Comparison of ENCODE assay signal across 8 mouse cellular contexts in the genomic region with DNA sequence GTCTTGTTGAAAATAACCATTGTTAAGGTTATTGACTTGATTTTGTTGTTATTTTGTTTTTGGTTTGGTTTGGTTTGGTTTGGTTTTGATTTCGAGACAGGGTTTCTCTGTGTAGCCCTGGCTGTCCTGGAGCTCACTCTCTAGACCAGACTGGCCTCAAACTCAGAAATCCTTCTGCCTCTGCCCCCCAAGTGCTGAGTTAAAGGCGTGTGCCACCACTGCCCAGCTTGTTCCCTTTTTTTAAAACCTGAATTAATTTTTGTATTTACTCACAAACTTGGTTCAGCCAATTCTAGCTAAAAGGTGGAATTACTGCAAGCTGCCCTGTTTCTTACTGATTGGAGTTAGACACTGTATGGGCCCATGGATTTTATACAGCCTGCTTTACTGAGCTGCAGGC. TPM values are rescaled to one million over a fixed set of nuclear protein-coding genes. Genes with fewer than 3 reads are reported as not detected.
DNase-seq lines count a peak whose midpoint lies in the region; ATAC-seq and TF ChIP-seq lines count a peak whose summit lies in the region.

No protein-coding gene starts in this region.

- intact Hi-C loops in left cerebral cortex, postnatal 25 days (cut with DNase I): no loop called here

- peak overlapping the region; percentile 100 for H3K4me3 ChIP-seq in kidney, embryonic 16.5 days (ENCODE audit: low read length)
- H3K4me3 ChIP-seq in bone marrow macrophage, adult 2 months (ENCODE audit: insufficient read depth, low read length): peak overlapping the region; percentile 86; the same call in 1 of the 2 replicates
- H3K4me3 ChIP-seq in hindbrain, postnatal 0 days (ENCODE audit: low read length): peak overlapping the region; percentile 99; the same call in 1 of the 2 replicates
- H3K4me3 ChIP-seq in myocyte: peak overlapping the region; percentile 90

- no peak overlapping the region for H3K27ac ChIP-seq in kidney, embryonic 16.5 days (ENCODE audit: low read length)
- peak overlapping the region; percentile 95 for H3K27ac ChIP-seq in bone marrow macrophage, adult 2 months (ENCODE audit: insufficient read depth, low read depth, low read length)
- H3K27ac ChIP-seq in hindbrain, postnatal 0 days: no peak overlapping the region

- no peaks in the 10 kb centered on the region for H3K9me3 ChIP-seq in kidney, embryonic 16.5 days (ENCODE audit: low read length)
- H3K9me3 ChIP-seq in hindbrain, postnatal 0 days (ENCODE audit: low read length): no peaks in the 10 kb centered on the region

- no peak for ATAC-seq in kidney, embryonic 16.5 days (ENCODE audit: low FRiP score, low TSS enrichment)
- ATAC-seq in hindbrain, postnatal 0 days: no peak

- TF ChIP-seq POLR2A in bone marrow macrophage, adult 2 months (IDR thresholded peaks at IDR 0.05; ENCODE audit: borderline replicate concordance, low read depth, low read length): no peak
- no peak for TF ChIP-seq POLR2A in myocyte (IDR thresholded peaks at IDR 0.05; ENCODE audit: insufficient read length, low read depth)

- H3ac ChIP-seq in myocyte (ENCODE audit: control insufficient read depth, insufficient read length): no peak overlapping the region

- peak overlapping the region; percentile 76 for H3K4me2 ChIP-seq in kidney, embryonic 16.5 days (replicated peaks; ENCODE audit: low read depth, low read length)
- H3K4me2 ChIP-seq in hindbrain, postnatal 0 days (ENCODE audit: low read depth, low read length): peak overlapping the region; percentile 62
- H3K4me2 ChIP-seq in myocyte (ENCODE audit: low read depth): peak overlapping the region; percentile 96

- H3K36me3 ChIP-seq in kidney, embryonic 16.5 days (ENCODE audit: insufficient read depth, low read length): 0 out of 2 replicates have a peak, but pooled peaks cover 9% of the 10 kb centered on the region
- H3K36me3 ChIP-seq in hindbrain, postnatal 0 days (ENCODE audit: insufficient read depth, low read length): no peaks in the 10 kb centered on the region
- H3K36me3 ChIP-seq in myocyte (ENCODE audit: control insufficient read depth, insufficient read depth): no peaks in the 10 kb centered on the region

- peaks cover 36% of the 10 kb centered on the region for H3K79me2 ChIP-seq in myocyte (ENCODE audit: control insufficient read depth, insufficient read depth)

- WGBS in kidney, embryonic 16.5 days: 47% methylated on average over 2 of the region's 2 CpGs
- WGBS in hindbrain, postnatal 0 days: 48% methylated on average over 2 of the region's 2 CpGs

- H3K4me1 ChIP-seq in kidney, embryonic 16.5 days (ENCODE audit: insufficient read depth, low read length): peaks cover 12% of the 10 kb centered on the region
- H3K4me1 ChIP-seq in bone marrow macrophage, adult 2 months (ENCODE audit: control insufficient read depth, insufficient read depth, low read length): peaks cover 17% of the 10 kb centered on the region
- no peaks in the 10 kb centered on the region for H3K4me1 ChIP-seq in hindbrain, postnatal 0 days (ENCODE audit: insufficient read depth, low read length)

- TF ChIP-seq CTCF in bone marrow macrophage, adult 2 months (IDR thresholded peaks at IDR 0.05; ENCODE audit: low read depth, low read length): no peak
- no peak for TF ChIP-seq CTCF in hindbrain, postnatal 0 days (IDR thresholded peaks at IDR 0.05; ENCODE audit: low read depth)

- H3K27me3 ChIP-seq in kidney, embryonic 16.5 days (ENCODE audit: insufficient read depth, low read length): no peaks in the 10 kb centered on the region
- no peaks in the 10 kb centered on the region for H3K27me3 ChIP-seq in hindbrain, postnatal 0 days (ENCODE audit: insufficient read depth, low read length)
- H3K27me3 ChIP-seq in myocyte (ENCODE audit: control insufficient read depth, insufficient read depth, insufficient read length): no peaks in the 10 kb centered on the region

- DNase-seq in kidney, adult 8-10 months: no peak
- no peak for DNase-seq in hindbrain, postnatal 0 days (ENCODE audit: low spot score)
- no peak for DNase-seq in spleen, adult 18-20 months
- no peak for DNase-seq in urinary bladder, postnatal 36 days (ENCODE audit: low spot score in 2 of 2)
- no peak for DNase-seq in left cerebral cortex, postnatal 25 days (ENCODE audit: low spot score in 2 of 2)

- no peak overlapping the region for H3K9ac ChIP-seq in kidney, embryonic 16.5 days (replicated peaks; ENCODE audit: low read length)
- H3K9ac ChIP-seq in hindbrain, postnatal 0 days (replicated peaks; ENCODE audit: low read length): no peak overlapping the region

TF ChIP-seq in myocyte, 11 proteins besides CTCF, POLR2A, EP300 and RAD21:
- TF ChIP-seq SRF (IDR thresholded peaks at IDR 0.05; ENCODE audit: control insufficient read depth, insufficient read length, low read depth) (no peak), POLR2AphosphoS2 (IDR thresholded peaks at IDR 0.05; ENCODE audit: insufficient read length, low read depth) (no peak), MYOG (IDR thresholded peaks at IDR 0.05; ENCODE audit: control insufficient read depth in 1 of 3, insufficient read depth in 1 of 3, insufficient read length in 2 of 3, low read depth in 2 of 3) (no peak), REST (IDR thresholded peaks at IDR 0.05; ENCODE audit: insufficient read depth, insufficient read length) (no peak), CEBPB (IDR thresholded peaks at IDR 0.05; ENCODE audit: insufficient read depth, poor library complexity, severe bottlenecking) (no peak), TCF3 (IDR thresholded peaks at IDR 0.05; ENCODE audit: insufficient read length, low read depth) (no peak), USF1 (IDR thresholded peaks at IDR 0.05; ENCODE audit: low read depth) (no peak), MYOD1 (IDR thresholded peaks at IDR 0.05; ENCODE audit: control insufficient read depth in 1 of 3, insufficient read length in 2 of 3, low read depth in 2 of 3) (no peak), E2F4 (IDR thresholded peaks at IDR 0.05; ENCODE audit: insufficient read depth) (no peak)

RNA-seq across cellular contexts. Expression of gene Ing2, which starts 1.3 kb away (rescaled TPM):
- polyA plus RNA-seq in kidney, embryonic 16.5 days (2015; fragmentation: Nextera tagmentation; extraction: Ambion mirVana): 9.9 and 11.6 TPM in 2 replicates
- 45.5 and 47.4 TPM in 2 replicates for polyA plus RNA-seq in bone marrow macrophage, adult 2 months (2012; ENCODE audit: insufficient read depth, insufficient read length, missing spikeins)
- total RNA-seq in hindbrain, postnatal 0 days (2014; rRNA removed): 5.2 and 6.1 TPM in 2 replicates
- polyA plus RNA-seq in hindbrain, postnatal 0 days (2015; fragmentation: Nextera tagmentation; extraction: Ambion mirVana): 8.4 and 9.6 TPM in 2 replicates
- polyA plus RNA-seq in myocyte (2012; fragmentation: generic; extraction: Trizol): 9.1 TPM
- total RNA-seq in left cerebral cortex, postnatal 25 days (2021): 10 to 100 TPM; 48.9 to 52.6 TPM

RNA-seq across cellular contexts. Expression of gene Cdkn2aip, which starts 37.1 kb away (rescaled TPM):
- 28.0 and 28.8 TPM in 2 replicates for polyA plus RNA-seq in kidney, embryonic 16.5 days (2015; fragmentation: Nextera tagmentation; extraction: Ambion mirVana)
- 8.2 and 9.5 TPM in 2 replicates for polyA plus RNA-seq in bone marrow macrophage, adult 2 months (2012; ENCODE audit: insufficient read depth, insufficient read length, missing spikeins)
- 22.4 and 33.6 TPM in 2 replicates for total RNA-seq in hindbrain, postnatal 0 days (2014; rRNA removed)
- polyA plus RNA-seq in hindbrain, postnatal 0 days (2015; fragmentation: Nextera tagmentation; extraction: Ambion mirVana): 23.0 and 26.6 TPM in 2 replicates
- 3.1 TPM for polyA plus RNA-seq in myocyte (2012; fragmentation: generic; extraction: Trizol)
- 10 to 100 TPM; 16.8 to 17.4 TPM for total RNA-seq in left cerebral cortex, postnatal 25 days (2021)
